Mouse (Mus musculus): ENCODE measurements around the gene Lrrn1.

Gene Lrrn1

GRCm38 (mm10) chr6:107583759-107584383 is 54.3 kb downstream of the Lrrn1 start:
- in situ Hi-C loops (cut with MboI, MseI): loop anchor here (10.0 kb wide), 1 partner anchor 1741 kb away; no protein-coding TSS in a partner anchor

GRCm38 (mm10) chr6:107605151-107605550 is 75.6 kb downstream of the Lrrn1 start:
- in situ Hi-C loops (cut with MboI, MseI): loop anchor here (10.0 kb wide), 1 partner anchor 1920 kb away; no protein-coding TSS in a partner anchor

- in situ Hi-C loops (cut with MboI, MseI): no loop called here
Observed at GRCm38 (mm10) chr6:107614288-107614687, 84.7 kb downstream of the Lrrn1 start.
